Mouse (Mus musculus) right cerebral cortex, adult 18-20 months (tissue): Measurements from ENCODE around the gene Arhgap29.

Source experiments
- DNase-seq: peaks from one replicate; pipeline ENCODE4 v3.0.0; 2022; ENCODE audit warnings: mixed read lengths

The Arhgap29 gene

DNA sequence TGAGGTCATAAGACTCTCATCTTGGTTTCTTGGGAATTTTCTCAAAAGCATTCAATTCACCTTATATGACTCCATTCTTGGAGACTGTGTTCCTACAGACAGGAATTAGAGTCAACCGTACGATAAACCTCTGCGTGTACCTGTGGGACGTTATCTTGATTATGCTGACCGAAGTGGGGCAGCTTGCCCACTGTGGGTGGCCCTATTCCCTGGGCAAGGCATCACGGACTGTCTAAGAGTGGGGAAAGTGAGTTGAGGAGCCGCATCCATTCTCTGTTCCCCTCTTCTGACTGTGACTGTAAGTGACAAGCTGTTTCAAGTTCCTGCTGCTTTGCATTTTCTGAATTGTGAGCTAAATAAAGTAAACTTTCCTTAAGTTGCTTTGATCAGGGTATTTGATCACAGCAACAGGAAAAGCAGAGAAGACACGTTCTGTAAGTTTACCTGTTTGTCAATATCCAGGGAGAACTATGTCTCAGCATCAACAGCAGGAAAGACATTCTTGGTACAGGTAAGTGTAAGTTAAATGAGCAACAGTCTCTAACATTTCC is at the start of gene Arhgap29:
TSS of gene Arhgap29 (plus strand) at position 501 of the 551 bp plus-strand sequence.
- DNase-seq, result no peak

DNA sequence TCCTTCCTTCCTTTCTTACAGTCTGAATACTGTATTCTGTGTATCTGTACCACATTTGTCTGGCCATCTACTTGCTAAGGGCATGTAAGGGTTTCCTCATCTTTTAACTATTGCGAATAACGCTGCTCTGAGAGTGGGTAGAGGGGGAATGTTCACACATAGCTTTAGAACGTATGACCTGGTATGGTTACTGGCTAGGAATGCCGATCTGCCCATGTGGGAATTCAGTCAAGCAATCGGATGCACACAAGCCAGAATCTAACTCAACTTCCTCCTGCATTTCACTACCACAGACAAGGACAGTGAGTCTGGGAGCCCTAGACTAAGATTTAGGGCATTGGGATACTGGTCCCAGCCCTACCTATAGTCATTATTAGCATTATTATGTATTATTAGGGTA is 49.6 kb upstream of the Arhgap29 start:
- no peak for DNase-seq

DNA sequence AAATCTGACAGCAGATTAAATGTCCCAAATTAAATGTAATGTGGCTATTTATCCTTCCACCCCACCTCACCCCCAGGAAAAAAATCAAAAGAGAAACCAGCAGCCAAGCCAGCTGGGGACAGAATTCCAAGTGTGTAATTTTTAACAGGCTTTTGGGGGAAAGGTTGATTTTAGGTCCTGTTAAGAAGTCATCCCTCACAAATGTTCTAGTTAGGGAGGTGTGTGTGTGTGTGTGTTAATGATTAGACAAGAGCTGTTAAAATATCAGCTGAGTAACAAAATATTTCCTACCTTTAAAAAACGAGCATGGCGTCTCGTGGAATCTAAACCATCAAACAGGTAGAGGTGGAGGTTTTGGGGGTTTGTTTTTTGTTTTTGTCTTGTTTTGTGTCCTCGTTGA is 49.1 kb upstream of the Arhgap29 start:
- no peak for DNase-seq

DNA sequence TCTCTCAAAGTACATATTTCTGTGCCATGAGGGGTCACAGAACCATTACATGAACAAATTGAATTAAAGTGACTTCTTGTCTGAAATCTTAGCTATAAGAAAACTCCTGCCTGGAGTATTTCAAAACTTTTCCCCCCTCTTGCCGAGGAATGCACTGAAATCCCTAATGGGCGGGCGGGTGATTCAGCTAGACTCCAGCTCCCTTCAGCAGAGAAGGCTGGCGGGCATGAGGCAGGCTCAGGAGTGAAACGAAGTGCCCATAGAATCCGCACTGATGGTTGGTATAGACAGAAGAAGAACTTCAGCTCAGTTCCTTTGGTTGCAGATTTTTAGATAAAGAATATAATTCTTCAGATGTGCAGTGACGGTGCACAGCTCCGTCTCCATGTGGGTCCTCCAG is 48.6 kb upstream of the Arhgap29 start:
- DNase-seq, result no peak

DNA sequence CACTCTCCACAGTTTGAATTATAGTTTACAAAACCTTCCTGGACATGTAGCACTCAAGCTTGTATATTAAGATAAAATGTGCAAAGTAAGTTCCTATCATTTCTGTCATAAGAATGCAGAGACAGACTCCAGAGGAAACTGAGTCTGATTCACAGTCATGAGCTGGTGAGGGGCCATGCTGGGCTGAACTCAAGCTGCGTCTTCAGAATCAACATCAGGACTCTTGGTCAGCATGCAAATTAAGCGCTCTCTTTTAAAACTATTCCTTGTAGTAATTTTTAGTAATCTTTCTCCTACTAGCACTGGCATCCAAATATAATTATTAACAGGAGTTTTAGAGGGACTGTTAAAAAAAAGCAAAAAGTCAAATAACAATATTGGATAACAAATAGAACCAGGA is 47.9 kb upstream of the Arhgap29 start:
- DNase-seq, result no peak

DNA sequence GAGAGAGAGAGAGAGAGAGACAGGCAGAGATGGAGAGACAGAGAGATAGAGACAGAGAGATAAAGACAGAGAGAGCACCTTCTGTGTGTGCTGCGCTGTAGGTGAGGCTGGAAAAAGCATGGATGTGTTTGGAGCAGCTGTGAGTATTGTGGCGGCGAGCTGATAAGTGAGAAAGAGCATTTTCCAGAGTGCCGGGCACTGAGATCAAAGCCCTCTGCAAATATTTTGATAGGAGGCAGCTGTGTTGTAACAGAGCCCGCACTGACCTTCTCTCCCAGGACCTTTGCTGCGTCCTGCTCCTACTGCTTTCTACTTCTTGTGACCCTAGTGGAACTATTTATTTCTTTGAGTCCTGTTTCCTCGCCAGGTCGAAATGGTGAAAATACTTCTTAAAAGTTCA is 45.7 kb upstream of the Arhgap29 start:
- DNase-seq, result no peak

DNA sequence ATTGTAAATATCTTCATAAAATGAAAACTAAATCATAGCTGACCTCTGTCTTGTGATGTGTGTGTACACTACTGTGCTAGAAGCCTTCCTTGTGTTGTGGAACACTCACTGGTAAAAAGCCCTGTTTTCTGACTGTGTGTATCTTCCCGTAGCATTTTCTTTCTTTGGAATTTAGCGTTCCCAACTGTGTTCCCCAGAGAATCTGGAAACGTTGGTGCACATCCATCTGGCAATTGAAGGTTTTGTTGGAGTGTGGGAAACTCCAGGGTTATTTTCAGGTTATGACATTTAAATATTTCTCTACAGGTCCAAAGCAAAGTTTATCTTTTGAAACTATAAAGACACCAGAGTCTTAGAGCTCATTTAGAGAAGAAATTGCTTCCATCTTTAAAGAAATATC is 43.2 kb upstream of the Arhgap29 start:
- DNase-seq, result no peak

DNA sequence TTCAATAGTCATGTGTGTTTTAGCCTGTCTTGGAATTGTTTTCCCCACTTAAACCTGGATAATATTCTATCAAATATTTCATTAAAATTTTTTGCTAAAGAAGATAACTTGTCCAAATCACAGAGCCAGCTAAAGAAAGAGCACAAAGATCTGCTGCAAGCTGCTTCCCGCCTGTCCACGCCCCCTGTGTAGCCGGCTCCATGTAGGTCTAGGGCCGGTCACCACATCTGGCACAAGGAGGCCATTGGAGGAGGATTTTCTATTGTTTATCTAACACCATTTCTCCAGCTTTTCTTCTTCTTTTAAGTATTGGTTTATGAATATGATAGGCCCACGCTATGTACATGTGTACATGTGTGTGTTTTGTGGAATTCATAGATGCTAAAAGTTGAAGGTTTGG is 38.9 kb upstream of the Arhgap29 start:
- no peak for DNase-seq

DNA sequence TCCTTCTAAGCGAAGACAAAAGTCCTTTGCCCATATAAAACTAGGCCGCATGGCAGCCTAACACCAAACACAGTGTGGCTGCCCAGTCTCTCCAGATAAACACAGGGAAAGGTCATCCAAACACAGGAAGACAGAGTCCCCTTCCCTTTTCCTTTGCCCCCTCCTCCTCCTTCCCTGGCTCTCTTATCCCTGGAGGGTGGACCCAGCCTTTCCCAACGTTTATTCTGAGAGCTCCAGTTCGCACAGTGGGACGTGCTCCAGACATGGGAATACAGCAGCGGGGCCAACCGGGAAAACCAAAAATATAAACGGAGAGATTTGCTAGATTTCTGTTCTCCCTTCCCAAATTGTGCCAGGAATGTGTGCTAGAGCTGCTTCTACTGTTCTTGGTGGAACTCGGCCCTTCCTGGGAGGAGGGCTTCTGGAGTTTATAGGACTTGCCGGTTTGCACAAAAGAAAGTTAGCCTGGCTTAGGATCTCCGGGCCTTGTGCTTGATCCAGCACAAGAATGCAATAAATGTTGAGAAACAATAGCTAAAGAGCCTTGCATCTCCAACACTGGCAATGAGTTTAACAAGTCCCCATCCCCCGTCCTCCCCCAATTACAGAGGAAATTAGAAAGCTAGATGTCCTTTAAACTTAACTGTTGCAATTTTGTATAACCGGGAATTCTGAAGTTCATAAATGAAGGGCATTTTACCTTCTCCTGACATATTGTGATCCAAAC is 37.7 kb upstream of the Arhgap29 start:
- DNase-seq, result no peak

DNA sequence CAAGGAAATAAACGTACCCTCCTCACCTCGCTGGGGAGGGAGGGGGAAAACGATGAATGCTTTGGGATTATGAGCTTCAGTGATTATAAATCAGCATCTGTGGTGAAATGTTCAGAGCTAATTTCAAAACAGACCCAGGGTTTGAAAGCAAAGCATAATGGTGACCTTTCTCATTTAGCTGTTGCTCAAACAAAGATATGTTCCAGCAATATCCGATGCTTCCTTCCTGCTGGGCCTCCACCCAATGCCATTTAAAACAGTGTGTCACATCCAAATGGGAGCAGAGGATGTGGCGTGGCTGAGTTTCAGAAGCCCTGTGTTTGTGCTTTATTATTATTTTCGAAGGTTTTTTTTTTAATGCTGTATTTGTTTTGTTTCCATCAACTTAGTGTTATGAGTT is 37.1 kb upstream of the Arhgap29 start:
- no peak for DNase-seq

DNA sequence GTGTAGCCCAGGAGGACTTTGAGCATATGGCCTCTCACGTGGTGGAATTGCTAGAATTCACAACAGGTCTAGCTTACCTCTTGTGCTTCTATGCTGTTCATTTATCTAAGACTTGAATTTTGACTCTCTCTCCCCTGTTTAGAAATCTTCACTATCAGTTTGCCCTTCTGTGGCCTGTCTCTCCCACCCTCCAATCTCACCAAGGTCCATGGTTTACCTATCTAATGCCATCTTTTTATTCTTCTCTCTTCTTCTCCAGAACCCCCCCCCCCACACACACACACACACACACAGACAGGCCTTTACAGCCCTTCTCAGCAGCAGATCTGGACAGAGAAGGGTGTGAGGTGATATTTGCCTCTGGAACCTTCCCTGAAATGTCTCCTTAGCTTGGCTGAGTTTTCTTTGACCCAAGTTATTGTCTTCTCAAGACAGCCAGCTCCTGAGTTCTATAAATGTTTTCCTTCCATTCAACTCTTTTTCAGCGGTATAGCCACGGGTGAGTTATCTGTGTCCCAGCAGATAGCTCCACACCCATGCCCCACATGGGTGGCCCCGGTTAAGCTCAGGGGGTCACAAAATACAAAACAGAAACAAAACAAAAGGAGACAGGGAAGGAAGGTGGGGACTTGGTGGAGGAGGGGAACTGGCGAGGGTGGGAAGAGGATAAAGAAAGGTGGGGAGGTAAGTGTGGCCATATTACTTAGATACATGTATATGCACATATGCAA is 35.4 kb upstream of the Arhgap29 start:
- DNase-seq, result no peak

DNA sequence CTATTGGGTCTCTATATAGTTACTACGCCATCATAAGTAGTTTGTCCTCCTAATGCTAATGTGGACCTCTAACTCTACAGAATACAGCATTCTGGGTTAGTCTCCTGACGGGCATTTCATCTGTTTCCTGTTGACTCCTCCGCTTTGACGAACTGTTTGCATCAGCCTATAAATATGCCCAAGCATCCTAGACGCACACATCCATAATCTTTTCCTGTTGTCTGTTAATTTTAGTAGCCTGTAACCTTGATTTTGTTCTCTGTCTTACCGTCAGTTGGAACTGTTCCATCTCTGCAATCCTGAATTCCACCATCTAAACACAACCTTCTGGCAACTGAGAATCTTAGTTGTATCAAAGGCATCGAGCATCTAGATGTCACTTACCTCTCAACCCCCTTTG is 34.7 kb upstream of the Arhgap29 start:
- no peak for DNase-seq

DNA sequence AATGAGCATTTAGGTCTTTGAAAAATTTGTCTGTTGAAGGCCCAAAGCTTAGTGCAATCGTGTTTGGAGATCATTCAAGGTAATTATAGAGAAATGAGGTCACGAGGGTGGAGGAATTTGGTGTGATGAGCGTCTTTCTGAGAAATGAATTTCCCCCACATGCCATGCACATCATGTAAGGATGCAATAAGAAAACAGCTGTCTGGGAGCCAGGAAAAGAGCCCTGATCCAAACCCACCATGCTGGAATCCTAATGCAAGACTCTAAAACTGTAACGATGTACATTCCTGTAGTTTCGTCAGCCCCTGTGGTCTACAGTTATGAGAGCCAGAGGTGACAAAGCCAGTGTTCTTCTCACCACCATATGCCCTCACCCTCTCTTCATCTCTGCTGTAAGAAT is 32.4 kb upstream of the Arhgap29 start:
- DNase-seq, result no peak

DNA sequence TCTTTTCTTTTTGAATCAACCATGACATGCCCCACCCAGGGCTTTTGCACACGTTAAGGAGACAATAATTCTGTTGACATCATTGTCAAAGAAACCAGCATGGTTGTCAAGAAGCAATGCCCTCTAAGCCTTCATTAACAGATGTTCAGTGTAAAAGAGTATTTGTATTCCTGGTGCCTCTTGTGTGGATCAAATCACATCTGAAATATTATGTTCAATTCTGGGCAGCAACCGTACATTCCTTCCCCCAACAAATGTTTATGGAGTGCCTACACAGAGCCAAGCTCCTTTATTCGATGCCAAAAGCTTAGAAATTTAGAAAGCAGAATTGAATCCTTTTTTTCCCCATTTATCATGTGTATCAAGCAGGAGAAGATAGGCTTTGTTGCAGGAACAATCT is 31.6 kb upstream of the Arhgap29 start:
- DNase-seq, result no peak

DNA sequence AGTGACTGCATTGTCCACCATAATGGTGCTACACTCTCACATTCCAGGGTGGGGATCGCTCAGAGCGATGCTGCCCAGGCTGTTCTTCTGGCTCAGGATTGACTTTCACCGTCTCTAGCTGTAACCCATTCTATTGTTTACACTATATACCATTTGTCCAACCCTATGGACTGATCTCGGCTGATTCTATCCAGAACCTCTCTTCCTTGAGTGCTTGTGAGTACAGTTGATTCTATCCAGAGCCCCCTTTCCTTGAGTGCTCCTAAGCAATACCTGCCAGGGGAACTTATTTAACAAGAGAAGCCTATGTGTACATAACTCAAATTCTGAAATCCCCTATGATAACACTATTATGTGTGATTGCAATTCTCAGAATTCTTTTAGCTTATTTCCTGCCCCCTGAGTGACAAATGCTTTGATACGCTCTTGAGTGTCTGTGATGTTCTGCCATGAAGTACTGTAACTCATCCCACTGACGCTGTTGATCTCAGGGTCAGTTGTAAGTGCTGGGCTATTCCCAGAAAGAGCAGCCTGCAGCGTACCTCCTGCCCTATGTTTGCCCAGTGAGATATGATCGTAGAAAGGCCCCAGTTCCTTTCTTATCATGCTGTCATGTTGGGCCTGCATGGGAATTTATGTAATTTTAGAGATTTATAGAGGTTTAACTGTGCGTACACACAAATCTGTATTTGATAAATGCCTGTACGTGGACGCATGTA is 27.4 kb upstream of the Arhgap29 start:
- DNase-seq, result no peak

DNA sequence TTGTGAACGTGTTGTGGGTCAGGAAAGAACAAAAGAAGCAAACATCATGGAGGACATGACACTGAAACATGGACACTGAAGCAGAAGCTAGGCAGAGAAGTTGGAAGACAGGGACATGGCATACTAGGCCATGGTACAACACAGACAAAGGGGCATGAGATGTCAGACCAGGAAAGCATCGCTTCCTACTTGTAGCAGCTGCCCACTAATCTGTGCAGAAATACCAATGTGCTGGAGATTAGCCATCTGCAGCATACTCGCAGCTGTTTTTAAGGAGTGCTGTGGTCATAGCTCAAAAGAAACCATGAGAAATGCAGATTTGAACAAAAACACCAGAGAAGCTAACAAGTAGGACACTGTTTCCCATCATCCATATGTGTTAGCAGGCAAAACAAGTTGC is 24.7 kb upstream of the Arhgap29 start:
- DNase-seq, result no peak

DNA sequence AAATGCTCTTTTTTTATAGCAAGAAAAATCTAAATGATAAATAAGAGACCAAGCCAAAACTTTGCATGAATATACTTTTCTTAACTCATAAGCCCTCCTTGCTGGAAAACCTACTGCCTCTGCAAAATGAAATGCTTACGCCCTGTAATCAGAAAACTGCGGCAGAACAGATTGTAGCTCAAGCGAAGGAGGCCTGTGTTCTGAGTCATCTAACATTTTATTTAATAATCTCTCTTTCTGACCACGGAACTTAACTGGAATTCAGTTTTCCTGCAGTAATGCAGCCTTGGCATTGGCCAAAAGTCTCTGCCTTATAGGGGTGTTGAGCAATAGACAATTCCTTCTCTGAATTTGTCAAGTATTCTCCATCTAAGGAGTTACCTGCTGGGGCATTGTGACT is 19.5 kb upstream of the Arhgap29 start:
- peak; percentile 8 for DNase-seq

DNA sequence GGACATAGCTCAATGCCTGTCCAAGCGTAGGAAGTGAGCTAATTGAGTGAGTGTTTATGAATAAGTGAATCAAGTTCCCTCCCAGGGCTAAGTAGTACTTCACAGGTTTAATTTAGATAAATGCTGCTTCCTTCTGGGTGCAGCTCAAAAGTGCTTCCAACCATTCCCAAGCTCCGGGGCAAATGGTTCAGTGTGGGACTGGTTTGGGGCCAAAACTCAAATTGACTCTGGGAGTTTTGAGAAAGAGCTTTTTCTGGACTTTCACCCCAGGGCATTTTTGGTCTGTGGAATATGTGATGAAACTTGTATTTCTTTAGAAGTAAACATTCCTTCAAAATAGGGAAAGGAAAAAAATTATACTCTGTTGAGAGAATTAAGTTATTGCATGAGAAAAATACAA is 16.1 kb upstream of the Arhgap29 start:
- no peak for DNase-seq

DNA sequence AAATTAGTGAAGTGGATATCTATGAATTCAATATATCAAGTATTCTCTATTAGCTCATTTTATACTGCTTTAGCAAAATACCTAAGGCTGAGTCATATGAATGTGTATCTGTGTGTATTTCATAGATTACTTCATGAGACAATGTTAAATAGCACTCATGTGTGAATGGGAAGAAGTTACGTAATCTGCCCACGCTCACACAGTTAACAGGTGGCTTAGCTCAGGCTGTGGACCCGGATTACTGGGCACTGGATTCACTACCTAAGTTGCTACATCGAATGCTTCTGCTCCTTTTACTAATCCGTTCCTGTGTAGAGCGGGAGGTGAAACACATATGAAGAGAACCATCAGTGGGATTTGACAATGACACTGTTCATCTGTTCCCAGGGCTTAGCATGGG is 15.3 kb upstream of the Arhgap29 start:
- no peak for DNase-seq

DNA sequence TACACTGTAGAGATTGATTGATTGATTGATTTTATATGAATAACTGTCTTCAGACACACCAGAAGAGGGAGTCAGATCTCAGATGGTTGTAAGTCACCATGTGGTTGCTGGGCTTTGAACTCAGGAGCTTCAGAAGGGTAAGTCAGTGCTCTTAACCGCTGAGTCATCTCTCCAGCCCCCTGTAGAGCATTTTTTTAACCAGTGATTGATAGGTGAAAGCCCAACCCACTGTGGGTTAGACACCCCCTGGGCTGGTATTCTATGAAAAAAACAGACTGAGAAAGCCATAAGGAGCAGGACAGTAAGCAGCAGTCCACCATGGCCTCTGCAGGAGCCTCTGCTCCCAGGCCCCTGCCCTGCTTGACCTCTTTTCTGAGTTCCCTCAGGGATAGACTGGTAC is 12.7 kb upstream of the Arhgap29 start:
- DNase-seq, result no peak

DNA sequence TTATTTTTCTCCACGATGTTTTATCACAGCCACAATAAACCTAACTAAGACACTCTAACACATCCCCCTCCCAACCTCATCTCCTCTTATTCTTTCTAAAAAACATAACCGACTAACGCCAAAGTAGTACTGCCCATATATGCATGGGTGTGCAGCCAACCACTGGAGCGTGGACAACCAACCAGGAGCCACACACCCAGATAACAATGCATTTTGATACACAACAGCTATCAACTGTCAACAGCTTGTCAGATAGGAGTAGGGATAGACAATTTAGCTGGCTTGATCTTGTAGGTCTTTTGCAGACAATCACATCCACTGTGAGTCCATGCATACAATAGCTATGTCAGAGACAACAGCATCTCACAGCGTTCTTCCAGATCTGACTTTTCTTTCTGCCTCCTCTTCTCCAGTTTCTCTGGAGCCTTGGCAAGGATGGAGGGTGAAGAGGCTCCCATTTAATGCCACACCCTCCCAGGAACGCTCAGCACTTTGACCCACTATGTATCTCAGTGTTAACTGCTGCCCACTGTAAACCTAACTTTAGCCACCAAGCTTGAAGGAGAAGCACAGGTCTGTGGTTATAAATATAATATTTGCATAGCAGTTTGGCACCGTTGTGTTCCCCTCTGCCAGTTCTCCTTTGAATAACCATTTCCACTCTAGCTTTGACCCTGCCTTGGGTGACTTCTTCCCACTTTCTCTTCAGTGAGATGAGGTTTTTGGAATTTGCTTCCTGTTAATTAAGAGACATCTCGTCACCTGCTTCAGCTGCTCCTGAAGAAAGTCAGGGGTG is 12.0 kb upstream of the Arhgap29 start:
- DNase-seq, result no peak

DNA sequence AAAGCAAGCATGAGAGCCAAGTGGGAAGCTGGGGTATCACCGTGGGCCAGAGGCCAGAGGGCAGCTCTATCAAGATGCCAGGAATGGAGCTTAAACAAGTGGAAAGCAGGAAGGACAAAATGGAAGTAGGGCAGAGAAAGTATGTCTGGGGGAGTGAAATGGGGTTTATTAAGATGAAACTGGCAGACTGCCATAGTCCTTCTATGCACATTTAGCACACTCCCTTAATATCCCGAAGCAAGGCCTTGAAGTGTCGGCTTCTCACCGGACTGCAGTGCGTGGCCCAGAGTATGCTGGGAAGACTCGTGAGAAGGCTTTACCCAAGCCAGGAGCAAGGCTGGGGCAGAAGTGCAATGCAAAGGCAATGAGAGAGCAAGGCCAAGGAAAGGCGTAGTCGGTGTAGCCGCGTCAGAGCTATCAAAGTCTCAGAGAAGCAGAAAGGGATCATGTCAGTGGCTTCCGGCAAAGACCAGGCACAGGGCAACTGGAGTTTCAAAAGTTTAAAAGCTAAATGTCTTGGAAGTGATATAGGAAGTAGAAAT is 11.1 kb upstream of the Arhgap29 start:
- no peak for DNase-seq

DNA sequence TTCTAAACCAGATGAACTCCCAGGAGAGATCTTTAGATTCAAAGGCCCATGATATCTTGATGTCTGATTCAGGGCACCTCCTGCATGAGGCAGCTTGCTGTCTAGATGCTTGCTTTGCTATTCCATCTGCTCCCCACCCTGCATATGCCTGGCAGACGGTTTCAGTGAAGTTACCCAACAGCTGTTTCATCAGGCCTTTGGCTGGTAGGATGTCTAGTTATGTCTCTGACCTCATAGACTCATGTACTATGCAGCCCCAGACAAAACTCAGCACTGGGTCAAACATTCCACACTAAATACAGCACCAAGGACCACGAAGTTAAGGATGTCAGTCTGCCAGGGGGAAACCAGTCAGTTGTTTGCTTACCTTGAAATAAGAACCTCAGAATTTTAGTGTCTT is 6.4 kb upstream of the Arhgap29 start:
- no peak for DNase-seq
